ENCODE assay signal across 8 mouse cellular contexts in genomic region chr15:80277625-80278024, GRCm38 (mm10). TPM values are rescaled to one million over a fixed set of nuclear protein-coding genes. Genes with fewer than 3 reads are reported as not detected.
DNase-seq lines count a peak whose midpoint lies in the region; ATAC-seq and TF ChIP-seq lines count a peak whose summit lies in the region.

No protein-coding gene starts in this region.

- no peaks in the 10 kb centered on the region for H3K36me3 ChIP-seq in kidney, postnatal 0 days (ENCODE audit: insufficient read depth, low read length)
- H3K36me3 ChIP-seq in kidney, embryonic 14.5 days (ENCODE audit: control insufficient read depth, insufficient read depth, low read length), result no peaks in the 10 kb centered on the region
- no peaks in the 10 kb centered on the region for H3K36me3 ChIP-seq in splenic B cell, adult 2 months (ENCODE audit: control insufficient read depth, insufficient read depth, low read length, poor library complexity, severe bottlenecking)
- H3K36me3 ChIP-seq in forebrain, embryonic 12.5 days (replicated peaks), result no peaks in the 10 kb centered on the region

- H3K27me3 ChIP-seq in kidney, postnatal 0 days (ENCODE audit: insufficient read depth, low read length), result peaks cover 3% of the 10 kb centered on the region; the same call in 1 of the 2 replicates
- no peaks in the 10 kb centered on the region; the same call in 1 of the 2 replicates for H3K27me3 ChIP-seq in kidney, embryonic 14.5 days (ENCODE audit: control insufficient read depth, insufficient read depth, low read length)
- no peaks in the 10 kb centered on the region for H3K27me3 ChIP-seq in splenic B cell, adult 2 months (ENCODE audit: control insufficient read depth, insufficient read depth, low read length, poor library complexity, severe bottlenecking)
- peaks cover 49% of the 10 kb centered on the region for H3K27me3 ChIP-seq in forebrain, embryonic 12.5 days

- H3K4me2 ChIP-seq in kidney, postnatal 0 days (ENCODE audit: low read length), result no peak overlapping the region
- H3K4me2 ChIP-seq in kidney, embryonic 14.5 days (replicated peaks; ENCODE audit: low read depth, low read length), result no peak overlapping the region
- H3K4me2 ChIP-seq in forebrain, embryonic 12.5 days, result no peak overlapping the region

- H3K4me3 ChIP-seq in kidney, postnatal 0 days (replicated peaks; ENCODE audit: low read depth, low read length), result no peak overlapping the region
- H3K4me3 ChIP-seq in kidney, embryonic 14.5 days (ENCODE audit: low read length), result no peak overlapping the region
- no peak overlapping the region for H3K4me3 ChIP-seq in forebrain, embryonic 12.5 days (replicated peaks)

- no peak overlapping the region for H3K9ac ChIP-seq in kidney, postnatal 0 days (ENCODE audit: low read depth, low read length)
- no peak overlapping the region for H3K9ac ChIP-seq in kidney, embryonic 14.5 days (ENCODE audit: low read depth, low read length)
- H3K9ac ChIP-seq in forebrain, embryonic 12.5 days, result no peak overlapping the region

- H3K4me1 ChIP-seq in kidney, postnatal 0 days (replicated peaks; ENCODE audit: insufficient read depth, low read length), result no peaks in the 10 kb centered on the region
- no peaks in the 10 kb centered on the region for H3K4me1 ChIP-seq in kidney, embryonic 14.5 days (ENCODE audit: control insufficient read depth, insufficient read depth, low read length)
- H3K4me1 ChIP-seq in forebrain, embryonic 12.5 days, result peaks cover 13% of the 10 kb centered on the region

- no peak overlapping the region for H3K27ac ChIP-seq in kidney, postnatal 0 days
- no peak overlapping the region for H3K27ac ChIP-seq in kidney, embryonic 14.5 days (ENCODE audit: low read depth, low read length)
- H3K27ac ChIP-seq in forebrain, embryonic 12.5 days, result no peak overlapping the region

- TF ChIP-seq CTCF in kidney, postnatal 0 days (IDR thresholded peaks at IDR 0.05; ENCODE audit: low read depth), result no peak

- DNase-seq in kidney, postnatal 0 days (ENCODE audit: low spot score), result peak; percentile 87
- peak; percentile 73 for DNase-seq in ES-CJ7 (ENCODE audit: low read depth, low spot score)
- DNase-seq in adrenal gland, postnatal 25 days, result peak; percentile 75
- peak; percentile 78 for DNase-seq in kidney, postnatal 14 days
- peak; percentile 74 for DNase-seq in splenic B cell, adult 2 months (ENCODE audit: low read depth, low spot score)
- DNase-seq in right cerebral cortex, postnatal 14 days, result no peak

- ATAC-seq in kidney, postnatal 0 days (replicated peaks; ENCODE audit: low FRiP score, low read depth), result no peak
- ATAC-seq in kidney, embryonic 14.5 days (ENCODE audit: low FRiP score, low TSS enrichment), result no peak
- ATAC-seq in forebrain, embryonic 12.5 days (ENCODE audit: low FRiP score), result no peak

- H3K9me3 ChIP-seq in kidney, postnatal 0 days (replicated peaks; ENCODE audit: low read length), result no peaks in the 10 kb centered on the region
- H3K9me3 ChIP-seq in kidney, embryonic 14.5 days (ENCODE audit: control insufficient read depth, low read length), result no peaks in the 10 kb centered on the region
- no peaks in the 10 kb centered on the region for H3K9me3 ChIP-seq in forebrain, embryonic 12.5 days

- WGBS in kidney, postnatal 0 days, result 0% methylated on average over 6 of the region's 6 CpGs
- WGBS in kidney, embryonic 14.5 days, result 2% methylated on average over 6 of the region's 6 CpGs
- 2% methylated on average over 6 of the region's 6 CpGs for WGBS in forebrain, embryonic 12.5 days

RNA-seq across cellular contexts. Expression of gene Cacna1i, which starts 9.4 kb away (rescaled TPM):
- polyA plus RNA-seq in kidney, postnatal 0 days (2015; fragmentation: Nextera tagmentation; extraction: Ambion mirVana), result not detected in 2 replicates
- polyA plus RNA-seq in kidney, embryonic 14.5 days (2014; fragmentation: Nextera tagmentation; extraction: Ambion mirVana), result 0.09 TPM in 1 of 2 replicates, not detected in the other
- total RNA-seq in adrenal gland, postnatal 25 days (2021), result 0.94 and 1.6 TPM in 2 replicates
- 0.17 and 0.21 TPM in 2 replicates for polyA plus RNA-seq in forebrain, embryonic 12.5 days (2016; fragmentation: Nextera tagmentation; extraction: Ambion mirVana)

RNA-seq across cellular contexts. Expression of gene Rps19bp1, which starts 13.5 kb away (rescaled TPM):
- 53.5 and 62.7 TPM in 2 replicates for polyA plus RNA-seq in kidney, postnatal 0 days (2015; fragmentation: Nextera tagmentation; extraction: Ambion mirVana)
- polyA plus RNA-seq in kidney, embryonic 14.5 days (2014; fragmentation: Nextera tagmentation; extraction: Ambion mirVana), result 66.3 and 79.1 TPM in 2 replicates
- total RNA-seq in adrenal gland, postnatal 25 days (2021), result 36.2 and 37.9 TPM in 2 replicates
- polyA plus RNA-seq in forebrain, embryonic 12.5 days (2016; fragmentation: Nextera tagmentation; extraction: Ambion mirVana), result 57.4 and 65.2 TPM in 2 replicates

RNA-seq across cellular contexts. Expression of gene Atf4, which starts 22.6 kb away (rescaled TPM):
- 116 and 118 TPM in 2 replicates for polyA plus RNA-seq in kidney, postnatal 0 days (2015; fragmentation: Nextera tagmentation; extraction: Ambion mirVana)
- 131 and 145 TPM in 2 replicates for polyA plus RNA-seq in kidney, embryonic 14.5 days (2014; fragmentation: Nextera tagmentation; extraction: Ambion mirVana)
- 194 and 214 TPM in 2 replicates for total RNA-seq in adrenal gland, postnatal 25 days (2021)
- 132 and 142 TPM in 2 replicates for polyA plus RNA-seq in forebrain, embryonic 12.5 days (2016; fragmentation: Nextera tagmentation; extraction: Ambion mirVana)

RNA-seq across cellular contexts. Expression of gene AC140267.1, which starts 42.0 kb away (rescaled TPM):
- not detected in 2 replicates for polyA plus RNA-seq in kidney, postnatal 0 days (2015; fragmentation: Nextera tagmentation; extraction: Ambion mirVana)
- not detected in 2 replicates for polyA plus RNA-seq in kidney, embryonic 14.5 days (2014; fragmentation: Nextera tagmentation; extraction: Ambion mirVana)
- total RNA-seq in adrenal gland, postnatal 25 days (2021), result 16.0 TPM in 1 of 2 replicates, not detected in the other
- not detected in 2 replicates for polyA plus RNA-seq in forebrain, embryonic 12.5 days (2016; fragmentation: Nextera tagmentation; extraction: Ambion mirVana)

RNA-seq across cellular contexts. Expression of gene Mief1, which starts 43.8 kb away (rescaled TPM):
- 19.9 and 20.5 TPM in 2 replicates for polyA plus RNA-seq in kidney, postnatal 0 days (2015; fragmentation: Nextera tagmentation; extraction: Ambion mirVana)
- polyA plus RNA-seq in kidney, embryonic 14.5 days (2014; fragmentation: Nextera tagmentation; extraction: Ambion mirVana), result 20.4 and 37.0 TPM in 2 replicates
- total RNA-seq in adrenal gland, postnatal 25 days (2021), result 40.2 and 50.5 TPM in 2 replicates
- polyA plus RNA-seq in forebrain, embryonic 12.5 days (2016; fragmentation: Nextera tagmentation; extraction: Ambion mirVana), result 38.6 and 44.2 TPM in 2 replicates
